Comparison of ENCODE assay signal across 9 mouse cellular contexts in the genomic region with DNA sequence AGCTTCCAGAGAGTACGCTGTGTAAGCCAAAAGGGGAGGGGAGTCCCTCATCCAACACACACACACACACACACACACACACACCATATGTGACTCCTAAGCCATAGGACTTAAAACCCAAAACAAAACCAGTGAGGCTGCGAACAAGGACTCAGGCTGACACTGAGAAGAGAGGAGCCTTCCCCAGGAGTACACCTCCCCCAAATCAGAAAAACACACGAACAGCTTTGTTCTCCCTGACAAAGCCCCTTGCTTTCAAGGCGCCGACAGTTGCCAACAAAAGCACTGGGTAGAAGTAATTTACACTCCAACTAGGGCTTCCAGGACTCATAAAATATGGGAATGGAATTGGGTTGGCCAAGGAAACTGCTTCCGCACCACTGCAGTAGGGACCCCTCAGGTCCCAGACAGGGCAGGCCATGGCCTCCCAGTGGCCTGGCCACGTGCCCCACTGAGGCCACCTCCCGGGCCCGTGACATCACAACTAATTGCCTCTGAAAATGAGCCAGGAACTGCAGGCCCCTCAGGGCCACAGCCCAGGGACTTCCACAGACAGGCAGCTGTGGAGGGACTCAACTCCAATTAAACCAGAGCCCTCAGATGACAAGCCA. TPM values are rescaled to one million over a fixed set of nuclear protein-coding genes. Genes with fewer than 3 reads are reported as not detected.
DNase-seq lines count a peak whose midpoint lies in the region; ATAC-seq and TF ChIP-seq lines count a peak whose summit lies in the region.
"Had no signal": no experiment of that assay in that cellular context is flagged by ENCODE, and none has a peak within 500 bp of the region (broad histone marks: within the 10 kb centered on the region; RNA-seq: fewer than 3 reads in every experiment).

No protein-coding gene starts in this region.

- H3K9me3 ChIP-seq in embryonic facial prominence, embryonic 10.5 days = no peaks in the 10 kb centered on the region
- H3K9me3 ChIP-seq in neural tube, embryonic 15.5 days (replicated peaks) = no peaks in the 10 kb centered on the region

- ATAC-seq in neural tube, embryonic 15.5 days (ENCODE audit: low FRiP score) = peak; percentile 43; the same call in 1 of the 2 replicates

- 2% methylated on average over 9 of the region's 9 CpGs for WGBS in embryonic facial prominence, embryonic 10.5 days
- WGBS in neural tube, embryonic 15.5 days = 6% methylated on average over 9 of the region's 9 CpGs

- TF ChIP-seq CTCF in left cerebral cortex, adult 2 months (IDR thresholded peaks at IDR 0.05) = no peak

- no peaks in the 10 kb centered on the region for H3K36me3 ChIP-seq in embryonic facial prominence, embryonic 10.5 days (replicated peaks)
- H3K36me3 ChIP-seq in neural tube, embryonic 15.5 days = no peaks in the 10 kb centered on the region

- peaks cover 79% of the 10 kb centered on the region for H3K4me1 ChIP-seq in embryonic facial prominence, embryonic 10.5 days
- H3K4me1 ChIP-seq in neural tube, embryonic 15.5 days = peaks cover 74% of the 10 kb centered on the region

- peak; percentile 42 for DNase-seq in gastrocnemius, postnatal 10 days
- no peak for DNase-seq in gastrocnemius, postnatal 36 days
- DNase-seq in embryonic facial prominence, embryonic 10.5 days (ENCODE audit: low spot score) = peak; percentile 72
- DNase-seq in heart, postnatal 10 days = peak; percentile 38 to 43
- peak; percentile 77 for DNase-seq in kidney, postnatal 14 days
- DNase-seq in thymus, adult 18-20 months = no peak
- no peak for DNase-seq in left cerebral cortex, adult 2 months (ENCODE audit: extremely low spot score in 1 of 2, low spot score in 2 of 2)

- peak overlapping the region; percentile 26; the same call in 1 of the 2 replicates for H3K9ac ChIP-seq in neural tube, embryonic 15.5 days (replicated peaks)
- H3K9ac ChIP-seq: liver, embryonic 14.5 days had no signal

- H3K27me3 ChIP-seq in embryonic facial prominence, embryonic 10.5 days (replicated peaks; ENCODE audit: low read depth, poor library complexity, severe bottlenecking) = peaks cover 80% of the 10 kb centered on the region
- peaks cover 31% of the 10 kb centered on the region for H3K27me3 ChIP-seq in neural tube, embryonic 15.5 days (replicated peaks)

- H3K4me3 ChIP-seq in embryonic facial prominence, embryonic 10.5 days = peak overlapping the region; percentile 43
- peak overlapping the region; percentile 25 for H3K4me3 ChIP-seq in neural tube, embryonic 15.5 days (replicated peaks)
- H3K4me3 ChIP-seq in left cerebral cortex, adult 2 months = no peak overlapping the region

- intact Hi-C loops in gastrocnemius, postnatal 36 days (cut with DNase I) = no loop called here
- intact Hi-C loops in heart, postnatal 10 days (cut with DNase I) = no loop called here
- intact Hi-C loops in left cerebral cortex, adult 2 months (cut with DNase I) = no loop called here

- H3K4me2 ChIP-seq in neural tube, embryonic 15.5 days = peak overlapping the region; percentile 92

- H3K27ac ChIP-seq in embryonic facial prominence, embryonic 10.5 days (replicated peaks) = peak overlapping the region; percentile 83
- peak overlapping the region; percentile 81 for H3K27ac ChIP-seq in neural tube, embryonic 15.5 days (replicated peaks)
- H3K27ac ChIP-seq in left cerebral cortex, adult 2 months = no peak overlapping the region
- H3K27ac ChIP-seq: liver, embryonic 14.5 days had no signal

RNA-seq across cellular contexts. Expression of gene Tcf20, which starts 4.2 kb away (rescaled TPM):
- total RNA-seq in gastrocnemius, postnatal 10 days (2021) = 10 to 100 TPM; 33.4 to 40.6 TPM
- total RNA-seq in gastrocnemius, postnatal 36 days (2021) = 10 to 100 TPM; 24.8 to 27.8 TPM
- polyA plus RNA-seq in embryonic facial prominence, embryonic 10.5 days (2016; fragmentation: Nextera tagmentation; extraction: Ambion mirVana) = 8.4 and 8.5 TPM in 2 replicates
- 10 to 100 TPM; 60.7 to 67.9 TPM for total RNA-seq in heart, postnatal 10 days (2021)
- 11.2 and 11.5 TPM in 2 replicates for polyA plus RNA-seq in neural tube, embryonic 15.5 days (2015; fragmentation: Nextera tagmentation; extraction: Ambion mirVana)
- total RNA-seq in left cerebral cortex, adult 2 months (2021) = 100 to 1,000 TPM; 231 to 245 TPM

RNA-seq across cellular contexts. Expression of gene Nfam1, which starts 49.6 kb away (rescaled TPM):
- total RNA-seq in gastrocnemius, postnatal 10 days (2021) = 1 to 10 TPM; 1.4 to 3.0 TPM
- total RNA-seq in gastrocnemius, postnatal 36 days (2021) = 1 to 10 TPM in 1 of 2 experiments, under 1 TPM in 1; 0.28 to 1.0 TPM
- 2.4 and 2.6 TPM in 2 replicates for polyA plus RNA-seq in embryonic facial prominence, embryonic 10.5 days (2016; fragmentation: Nextera tagmentation; extraction: Ambion mirVana)
- 1 to 10 TPM; 1.6 to 2.2 TPM for total RNA-seq in heart, postnatal 10 days (2021)
- 1.7 and 2.5 TPM in 2 replicates for polyA plus RNA-seq in neural tube, embryonic 15.5 days (2015; fragmentation: Nextera tagmentation; extraction: Ambion mirVana)
- 1 to 10 TPM; 2.2 to 2.8 TPM for total RNA-seq in left cerebral cortex, adult 2 months (2021)

Comparison
In these comparisons a context has a peak if more than half of its experiments do, and no peak if none do; other contexts are left out.
1. DNase-seq: peak in gastrocnemius, postnatal 10 days (single experiment), embryonic facial prominence, embryonic 10.5 days (single experiment), heart, postnatal 10 days (2 of 2) and kidney, postnatal 14 days (single experiment); none in gastrocnemius, postnatal 36 days (0 of 2), thymus, adult 18-20 months (0 of 2) and left cerebral cortex, adult 2 months (0 of 2).